Mouse (Mus musculus) C2C12 (cell line): ENCODE data around the gene Gskip. TPM values are rescaled to one million over a fixed set of nuclear protein-coding genes. Genes with fewer than 3 reads are reported as not detected.

Source experiments
- H3K27me3 ChIP-seq: one replicate; pipeline ENCODE4 v1.6.1; 2011; ENCODE audit not compliant: control insufficient read depth, insufficient read depth, insufficient read length
- H3K36me3 ChIP-seq: one replicate; pipeline ENCODE4 v1.6.1; 2011; ENCODE audit not compliant: control insufficient read depth, insufficient read depth
- H3K4me3 ChIP-seq: one replicate; pipeline ENCODE4 v1.5.1; 2011; ENCODE audit warnings: mild to moderate bottlenecking, control low read depth; ENCODE audit not compliant: poor library complexity, insufficient read depth, severe bottlenecking
- H3K79me2 ChIP-seq: one replicate; pipeline ENCODE4 v1.6.1; 2011; ENCODE audit not compliant: control insufficient read depth, insufficient read depth
- H3K79me3 ChIP-seq: one replicate; pipeline ENCODE4 v1.6.1; 2011; ENCODE audit warnings: low read depth, control low read depth
- H3ac ChIP-seq: one replicate; pipeline ENCODE3; 2011; ENCODE audit warnings: low read depth; ENCODE audit not compliant: control insufficient read depth, insufficient read length
- CEBPB ChIP-seq: IDR thresholded peaks from one replicate; pipeline ENCODE4 v1.6.1; 2011; ENCODE audit warnings: low read depth, mild to moderate bottlenecking, control low read depth, moderate library complexity
- CTCF ChIP-seq: IDR thresholded peaks from one replicate; pipeline ENCODE4 v1.5.1; 2011; ENCODE audit not compliant: control insufficient read depth, insufficient read depth, insufficient read length
- FOSL1 ChIP-seq: IDR thresholded peaks from one replicate; pipeline ENCODE4 v1.8.0; 2011; ENCODE audit warnings: mild to moderate bottlenecking, low read length; ENCODE audit not compliant: poor library complexity, insufficient read depth, severe bottlenecking
- MAX ChIP-seq: IDR thresholded peaks from one replicate; pipeline ENCODE4 v1.6.1; 2011; ENCODE audit warnings: mild to moderate bottlenecking, control low read depth
- MYOD1 ChIP-seq: IDR thresholded peaks from one replicate; pipeline ENCODE4 v1.6.1; 2011; ENCODE audit warnings: low read depth; ENCODE audit not compliant: control insufficient read depth, insufficient read length
- MYOG ChIP-seq: IDR thresholded peaks from one replicate; pipeline ENCODE4 v1.6.1; 2011; ENCODE audit not compliant: control insufficient read depth, insufficient read length; ENCODE audit errors: extremely low read depth
- USF1 ChIP-seq: IDR thresholded peaks from one replicate; pipeline ENCODE4 v1.6.1; 2011; ENCODE audit warnings: low read depth, mild to moderate bottlenecking, control low read depth, moderate library complexity
- polyA plus RNA-seq: library from polyadenylated mRNA; unstranded; fragments of >200 nt; fragmentation: generic; extraction: Trizol; gene quantifications from one replicate; pipeline ENCODE4 v1.2.1, GENCODE M21; 2012; ENCODE audit warnings: missing spikeins

The Gskip gene
- polyA plus RNA-seq, 1 experiment: 15.8 TPM

DNA sequence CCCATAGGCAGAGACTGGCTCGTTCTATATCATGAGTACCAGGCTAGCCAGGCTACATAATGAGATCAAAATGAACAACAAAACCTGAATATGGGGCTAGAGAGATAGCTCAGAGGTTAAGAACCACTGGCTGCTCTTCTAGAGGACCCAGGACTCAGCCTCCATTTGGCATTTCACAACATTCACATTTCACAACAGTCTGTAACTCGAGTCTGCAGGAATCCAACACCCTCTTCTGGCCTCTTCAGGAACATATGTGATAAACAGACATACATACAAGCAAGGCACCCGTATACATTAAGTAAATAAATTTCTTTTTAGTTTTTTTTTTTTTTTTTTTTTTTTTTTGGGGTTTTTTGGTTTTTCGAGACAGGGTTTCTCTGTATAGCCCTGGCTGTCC lies 3.9 kb downstream of the Gskip start:
- H3K36me3 ChIP-seq: peaks cover 16% of the 10 kb centered on the region

DNA sequence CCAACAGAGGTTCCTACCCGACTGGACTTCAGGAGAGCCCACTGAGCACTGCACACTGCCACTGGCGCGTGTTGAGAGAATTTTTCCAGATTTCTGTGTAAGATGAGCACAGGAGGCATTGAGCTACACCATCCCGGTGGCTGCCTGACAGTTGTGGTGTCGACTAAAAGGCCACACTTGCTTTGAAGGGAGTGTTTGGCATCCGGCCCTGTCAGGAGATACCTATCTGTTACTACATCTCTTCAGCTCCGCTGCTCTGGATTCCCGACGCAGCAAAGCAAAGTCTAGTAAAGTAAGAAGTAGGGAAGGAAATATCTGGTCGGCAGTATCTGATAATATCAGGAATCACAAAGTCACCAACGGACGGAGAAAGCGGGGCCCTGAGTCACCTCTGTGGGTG lies 4.8 kb downstream of the Gskip start:
- Histone ChIP-seq H3K79me3 (peaks cover 18% of the 10 kb centered on the region), H3K36me3 (peaks cover 16% of the 10 kb centered on the region), H3K27me3 (no peaks in the 10 kb centered on the region), H3K79me2 (peaks cover 48% of the 10 kb centered on the region), H3K4me3 (no peak overlapping the region), H3ac (no peak overlapping the region)
- no peak for TF ChIP-seq USF1
- TF ChIP-seq MAX: no peak
- no peak for TF ChIP-seq MYOD1
- no peak for TF ChIP-seq FOSL1
- TF ChIP-seq CEBPB: no peak
- TF ChIP-seq CTCF: no peak
- no peak for TF ChIP-seq MYOG

More for the DNA sequence above, 3.9 kb downstream of the Gskip start:
- no peaks in the 10 kb centered on the region for H3K27me3 ChIP-seq
- peaks cover 57% of the 10 kb centered on the region for H3K79me2 ChIP-seq
- H3K4me3 ChIP-seq: no peak overlapping the region
- TF ChIP-seq CEBPB: no peak
- TF ChIP-seq CTCF: no peak
- no peak for TF ChIP-seq MAX
- no peak for TF ChIP-seq FOSL1
- no peak for TF ChIP-seq USF1
- TF ChIP-seq MYOG: no peak
- no peak for TF ChIP-seq MYOD1
- no peak overlapping the region for H3ac ChIP-seq
- H3K79me3 ChIP-seq: peaks cover 25% of the 10 kb centered on the region

DNA sequence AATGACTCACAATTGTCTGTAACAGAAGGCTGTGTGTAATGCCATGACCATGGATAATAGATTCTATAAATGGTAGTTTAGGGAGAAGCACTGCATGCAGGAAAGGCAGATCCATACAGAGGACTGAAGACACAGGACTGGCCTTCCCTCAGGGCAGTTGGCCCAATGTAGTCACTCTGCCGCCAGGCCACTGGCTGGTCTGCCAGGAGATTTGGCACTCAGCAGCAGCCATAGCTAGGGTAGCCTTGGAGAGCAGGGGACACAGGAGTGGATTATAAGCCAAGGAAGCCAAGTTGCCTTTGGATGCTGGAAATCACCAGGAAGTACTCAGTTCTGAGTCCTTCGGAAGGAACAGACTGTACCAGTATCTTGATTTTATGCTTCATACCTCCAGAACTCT lies 9.4 kb downstream of the Gskip start:
- Histone ChIP-seq H3ac (no peak overlapping the region), H3K36me3 (peaks cover 20% of the 10 kb centered on the region), H3K79me3 (peaks cover 2% of the 10 kb centered on the region), H3K27me3 (no peaks in the 10 kb centered on the region), H3K4me3 (no peak overlapping the region), H3K79me2 (peaks cover 11% of the 10 kb centered on the region)
- TF ChIP-seq USF1 (no peak), FOSL1 (no peak), CTCF (no peak), MAX (no peak), MYOD1 (no peak), CEBPB (no peak)

DNA sequence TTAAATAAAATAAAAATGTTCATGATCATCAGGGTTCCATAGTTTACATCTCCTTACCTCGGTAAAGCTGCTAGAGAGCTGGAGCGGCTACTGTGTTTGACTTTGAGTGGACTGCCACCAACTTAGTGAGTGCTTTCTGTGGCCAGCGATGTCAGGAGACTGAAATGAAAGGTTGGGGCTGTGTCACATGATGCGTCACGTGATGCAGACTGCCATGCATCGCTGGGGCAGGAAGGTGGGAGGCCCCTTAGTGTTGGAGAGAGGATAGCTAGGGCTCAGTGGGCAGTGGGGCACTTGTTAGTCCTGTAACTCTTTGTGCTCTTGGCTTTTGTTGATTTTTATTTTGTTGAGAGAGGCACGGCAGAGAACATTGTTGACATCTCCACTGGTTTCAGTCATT lies 11.2 kb downstream of the Gskip start:
- TF ChIP-seq FOSL1: no peak
- TF ChIP-seq USF1: peak; percentile 27
- H3K36me3 ChIP-seq: peaks cover 18% of the 10 kb centered on the region
- H3K4me3 ChIP-seq: no peak overlapping the region
- no peaks in the 10 kb centered on the region for H3K79me2 ChIP-seq
- H3K79me3 ChIP-seq: no peaks in the 10 kb centered on the region
- H3ac ChIP-seq: no peak overlapping the region
- no peaks in the 10 kb centered on the region for H3K27me3 ChIP-seq

DNA sequence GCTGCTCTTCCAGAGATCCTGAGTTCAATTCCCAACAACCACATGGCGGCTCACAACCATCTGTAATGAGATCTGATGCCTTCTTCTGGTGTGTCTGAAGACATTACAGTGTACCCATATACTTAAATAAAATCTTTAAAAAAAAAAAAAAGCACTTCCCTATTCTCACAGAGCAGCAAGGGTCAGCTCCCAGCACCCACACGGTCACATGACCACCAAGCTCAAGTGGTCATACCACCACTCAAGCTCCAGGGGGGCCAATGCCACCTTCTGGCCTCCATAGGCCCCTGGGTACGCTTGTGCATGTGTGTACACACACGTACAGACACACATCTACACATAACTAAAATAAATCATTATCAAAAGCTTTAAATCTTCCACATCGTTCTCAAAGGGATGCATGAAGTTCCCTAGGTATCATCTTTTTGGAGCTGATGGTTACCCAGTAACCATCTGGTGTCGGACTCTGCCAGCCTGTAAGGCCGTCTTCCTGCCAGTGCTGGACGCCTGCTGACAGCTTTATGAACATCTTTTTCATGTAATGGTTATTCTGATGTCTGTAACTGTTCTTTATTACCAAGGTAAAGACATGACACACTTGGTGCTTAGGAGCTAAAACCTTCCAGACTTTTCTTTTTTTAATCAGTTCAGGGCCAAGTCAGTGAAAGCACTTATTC lies 12.6 kb downstream of the Gskip start:
- Histone ChIP-seq H3K27me3 (no peaks in the 10 kb centered on the region), H3K79me2 (no peaks in the 10 kb centered on the region), H3K4me3 (no peak overlapping the region), H3K36me3 (peaks cover 17% of the 10 kb centered on the region), H3K79me3 (no peaks in the 10 kb centered on the region), H3ac (no peak overlapping the region)
- TF ChIP-seq FOSL1 (no peak), CEBPB (no peak), MAX (no peak), CTCF (no peak), MYOD1 (no peak), USF1 (no peak), MYOG (no peak)

DNA sequence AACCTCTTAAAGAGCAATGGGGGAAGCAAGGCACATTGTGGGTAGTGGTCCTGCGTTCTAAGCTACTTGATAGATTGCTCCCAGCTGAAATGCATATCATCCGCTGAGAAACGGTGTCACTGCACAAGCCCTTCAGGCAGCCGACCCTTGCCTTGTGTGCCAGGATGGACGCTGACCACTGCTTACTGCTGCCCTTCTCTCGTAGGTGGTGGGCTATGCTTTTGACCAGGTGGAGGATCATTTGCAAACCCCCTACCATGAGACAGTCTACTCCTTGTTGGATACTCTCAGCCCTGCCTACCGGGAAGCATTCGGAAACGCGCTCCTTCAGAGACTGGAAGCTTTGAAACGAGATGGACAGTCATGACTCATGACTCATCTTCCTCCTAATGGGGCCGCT lies 15.8 kb downstream of the Gskip start:
- no peak overlapping the region for H3ac ChIP-seq
- H3K27me3 ChIP-seq: no peaks in the 10 kb centered on the region
- H3K79me2 ChIP-seq: no peaks in the 10 kb centered on the region
- H3K79me3 ChIP-seq: no peaks in the 10 kb centered on the region
- H3K36me3 ChIP-seq: peaks cover 11% of the 10 kb centered on the region
- no peak for TF ChIP-seq CTCF
- no peak for TF ChIP-seq CEBPB
- no peak for TF ChIP-seq MYOG
- no peak for TF ChIP-seq USF1
- TF ChIP-seq MAX: no peak
- no peak for TF ChIP-seq FOSL1
- TF ChIP-seq MYOD1: no peak
- no peak overlapping the region for H3K4me3 ChIP-seq
